Mouse (Mus musculus) heart, embryonic 13.5 days (tissue): ENCODE data around the gene Gpr153. TPM values are rescaled to one million over a fixed set of nuclear protein-coding genes. Genes with fewer than 3 reads are reported as not detected.
"Not testable (repeated sequence)": the region's sequence is repeated elsewhere in the genome, so short reads cannot be mapped to it uniquely, and the experiment has no call there.

Experiments used
- ATAC-seq: fragments of 200-750 bp; cut with Nextera tagmentation; 2 replicates; pipeline ENCODE4 v1.8.0; 2017; ENCODE audit warnings: moderate TSS enrichment; ENCODE audit not compliant: insufficient number of reproducible peaks, low FRiP score, low TSS enrichment; ENCODE audit errors: extremely low read depth
- H3K27ac ChIP-seq: fragments of 300-500 bp; sonication (generic); replicated peaks from 2 replicates; pipeline ENCODE4 v1.5.1; 2015; ENCODE audit warnings: moderate library complexity, mild to moderate bottlenecking, inconsistent platforms
- H3K27me3 ChIP-seq: fragments of 300-500 bp; sonication (generic); replicated peaks from 2 replicates; pipeline ENCODE4 v1.6.1; 2015; ENCODE audit warnings: mild to moderate bottlenecking, inconsistent platforms
- H3K36me3 ChIP-seq: fragments of 300-500 bp; sonication (generic); 2 replicates; pipeline ENCODE4 v1.6.1; 2015; ENCODE audit warnings: mild to moderate bottlenecking, inconsistent platforms
- H3K4me1 ChIP-seq: fragments of 300-500 bp; sonication (generic); 2 replicates; pipeline ENCODE4 v1.6.1; 2015; ENCODE audit warnings: inconsistent platforms
- H3K4me2 ChIP-seq: fragments of 300-500 bp; sonication (generic); 2 replicates; pipeline ENCODE4 v1.6.1; 2015; ENCODE audit warnings: inconsistent platforms, mild to moderate bottlenecking, moderate library complexity
- H3K4me3 ChIP-seq: fragments of 300-500 bp; sonication (generic); 2 replicates; pipeline ENCODE4 v1.5.1; 2015; ENCODE audit warnings: moderate library complexity, mild to moderate bottlenecking, inconsistent platforms
- H3K9ac ChIP-seq: fragments of 300-500 bp; sonication (generic); 2 replicates; pipeline ENCODE4 v1.6.1; 2015; ENCODE audit warnings: inconsistent platforms, mild to moderate bottlenecking, moderate library complexity
- H3K9me3 ChIP-seq: fragments of 300-500 bp; sonication (generic); 2 replicates; pipeline ENCODE4 v1.6.1; 2016; ENCODE audit warnings: inconsistent platforms
- WGBS: fragments of 180-500 bp; shearing (Covaris S2); methylation state at CpG from one replicate; pipeline ENCODE4 v1.1.7; 2015; ENCODE audit warnings: mixed read lengths; 5-methylcytosine and 5-hydroxymethylcytosine counted together
- polyA plus RNA-seq: library from polyadenylated mRNA; unstranded; fragments of >200 nt; fragmentation: Nextera tagmentation; extraction: Ambion mirVana; gene quantifications from 2 replicates; pipeline ENCODE4 v1.2.1, GENCODE M21; 2015

The Gpr153 gene
- 9.2 and 9.6 TPM in 2 replicates for polyA plus RNA-seq

DNA sequence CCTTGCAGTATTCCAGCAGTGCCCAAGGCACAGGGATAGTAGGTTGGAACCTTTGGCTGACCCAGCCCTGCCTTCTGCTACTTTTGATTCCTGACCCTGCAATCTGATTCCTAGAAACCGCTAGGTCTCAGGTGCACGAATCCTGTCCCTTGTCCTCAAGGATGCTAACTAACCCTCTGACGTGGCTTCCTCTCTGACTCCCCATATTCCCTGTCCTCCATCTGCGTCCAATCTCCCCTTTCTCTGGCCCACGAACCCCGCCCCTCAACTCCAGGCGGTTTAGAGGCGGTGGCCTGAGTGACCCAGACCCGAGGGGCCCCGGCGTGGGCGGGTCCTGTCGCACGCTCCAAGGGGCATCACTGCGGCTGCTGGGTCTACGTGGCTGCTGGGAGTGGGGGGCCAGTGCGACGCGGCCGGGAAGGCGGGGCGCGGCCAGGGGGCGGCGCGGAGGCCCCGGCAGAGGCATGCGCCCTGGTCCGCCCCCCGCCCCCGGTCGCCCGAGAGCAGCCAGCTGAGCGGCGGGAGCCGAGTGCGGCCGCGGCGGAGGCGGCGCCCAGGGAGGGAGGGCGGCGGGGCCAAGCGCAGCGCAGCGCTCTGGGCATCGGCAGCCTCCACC is at the start of gene Gpr153:
Gpr153 (plus strand) TSS at position 612 of the 616 bp plus-strand sequence.
- ATAC-seq = peak; percentile 40
- H3K4me3 ChIP-seq = peak within 1 kb of the TSS; percentile 76
- peaks cover 15% of the 10 kb centered on the region for H3K27me3 ChIP-seq
- H3K36me3 ChIP-seq = 0 out of 2 replicates have a peak, but pooled peaks cover 8% of the 10 kb centered on the region
- H3K9ac ChIP-seq = peak within 1 kb of the TSS; percentile 97
- no peaks in the 10 kb centered on the region for H3K9me3 ChIP-seq
- peaks cover 68% of the 10 kb centered on the region for H3K4me1 ChIP-seq
- H3K27ac ChIP-seq = peak within 1 kb of the TSS; percentile 93
- H3K4me2 ChIP-seq = peak within 1 kb of the TSS; percentile 96
- WGBS = 1% methylated on average over 25 of the region's 48 CpGs

DNA sequence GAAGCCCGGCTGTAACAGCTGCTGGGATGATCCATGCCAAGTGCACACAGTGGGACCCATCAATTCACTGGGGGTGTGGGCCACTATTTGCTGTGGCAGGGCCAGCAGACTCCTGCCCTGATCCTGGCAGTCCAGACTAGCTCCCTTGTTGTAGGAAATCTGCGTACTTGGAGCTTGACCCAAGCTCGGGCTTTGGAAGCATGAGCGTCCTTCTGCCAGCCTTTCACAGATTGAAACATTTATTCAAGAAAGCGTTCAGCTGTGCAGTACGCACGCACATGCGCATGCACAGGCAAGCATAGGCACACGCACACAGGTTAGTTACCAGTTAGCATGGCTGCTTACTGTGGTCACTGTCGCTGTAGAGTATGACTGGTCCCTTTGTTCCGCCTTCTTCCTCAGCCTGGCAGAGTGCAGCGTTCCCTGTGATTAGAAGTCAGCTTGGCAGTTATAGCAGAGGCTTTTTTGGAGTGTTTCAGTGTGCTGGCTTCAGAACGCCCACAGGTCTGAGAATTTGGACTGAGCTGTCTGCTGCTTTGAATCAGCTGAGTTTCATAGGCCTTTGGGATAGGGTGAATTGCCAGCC is 47.0 kb upstream of the Gpr153 start:
- Histone ChIP-seq H3K9ac (no peak overlapping the region), H3K27me3 (no peaks in the 10 kb centered on the region), H3K36me3 (peaks cover 62% of the 10 kb centered on the region), H3K4me3 (no peak overlapping the region), H3K9me3 (no peaks in the 10 kb centered on the region), H3K27ac (peak overlapping the region; percentile 67), H3K4me2 (no peak overlapping the region), H3K4me1 (peaks cover 17% of the 10 kb centered on the region)
- ATAC-seq = no peak
- WGBS = 79% methylated on average over 13 of the region's 13 CpGs

DNA sequence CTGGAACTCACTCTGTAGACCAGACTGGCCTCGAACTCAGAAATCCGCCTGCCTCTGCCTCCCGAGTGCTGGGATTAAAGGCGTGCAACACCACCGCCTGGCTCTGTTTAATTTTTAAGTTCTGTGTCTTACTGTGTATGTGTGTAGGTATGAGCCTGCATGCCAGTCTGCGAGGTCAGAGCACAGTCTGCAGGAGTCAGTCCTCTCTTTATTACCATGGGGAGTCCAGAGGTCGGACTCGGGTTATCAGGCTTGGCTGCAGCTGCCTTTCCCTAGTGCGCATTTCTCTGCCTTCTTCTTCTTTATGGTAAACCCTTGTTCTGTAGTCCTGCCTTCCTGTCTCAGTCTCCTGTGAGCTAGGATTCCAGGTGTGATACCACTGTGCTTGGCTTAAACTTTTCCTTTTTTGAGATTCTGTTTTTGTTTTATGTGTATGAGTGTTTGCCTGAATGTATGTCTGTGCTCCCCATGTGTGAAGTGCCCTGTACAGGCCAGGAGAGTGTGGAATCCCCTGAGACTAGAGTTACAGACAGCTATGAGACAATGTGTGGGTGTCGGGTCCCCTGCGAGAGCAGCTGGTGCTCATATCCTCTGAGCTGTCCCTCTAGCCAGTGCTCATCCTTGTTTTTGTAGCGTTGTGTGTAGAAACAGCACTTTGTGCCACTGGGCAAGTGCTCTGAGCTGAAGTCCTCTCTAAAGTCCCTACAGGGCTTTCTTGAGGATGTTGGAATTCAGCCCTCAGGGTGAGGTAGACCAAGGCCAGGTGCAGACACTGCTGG is 46.1 kb upstream of the Gpr153 start:
- ATAC-seq = no peak
- 78% methylated on average over 12 of the region's 12 CpGs for WGBS
- peak overlapping the region; percentile 67 for H3K27ac ChIP-seq
- no peak overlapping the region for H3K4me3 ChIP-seq
- H3K36me3 ChIP-seq = peaks cover 63% of the 10 kb centered on the region
- H3K9me3 ChIP-seq = no peaks in the 10 kb centered on the region
- no peaks in the 10 kb centered on the region for H3K27me3 ChIP-seq
- H3K4me1 ChIP-seq = peaks cover 13% of the 10 kb centered on the region
- no peak overlapping the region for H3K4me2 ChIP-seq
- no peak overlapping the region for H3K9ac ChIP-seq

DNA sequence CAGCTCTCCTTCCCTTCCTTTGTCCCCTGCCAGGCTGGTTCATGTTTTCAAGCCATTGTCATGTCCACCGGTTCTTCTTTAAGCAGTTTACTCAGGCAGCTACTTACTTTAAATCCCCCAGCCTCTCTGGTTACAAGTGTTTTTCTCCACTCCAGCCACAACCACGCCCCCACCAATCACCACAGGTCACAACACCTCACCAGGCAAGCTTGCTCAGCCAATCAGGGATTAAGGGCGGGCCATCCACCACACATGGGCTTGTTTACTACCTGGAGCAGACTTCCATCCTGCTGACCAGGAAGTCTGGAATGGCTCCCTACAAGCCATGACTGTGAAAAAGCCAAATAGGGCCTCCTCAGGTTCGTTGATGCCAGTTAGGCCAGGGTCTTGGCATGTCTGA is 43.7 kb upstream of the Gpr153 start:
- ATAC-seq, H3K4me3 ChIP-seq, H3K27ac ChIP-seq, H3K9me3 ChIP-seq, H3K27me3 ChIP-seq, H3K4me2 ChIP-seq, H3K9ac ChIP-seq: not testable (repeated sequence)
- peaks cover 13% of the 10 kb centered on the region for H3K4me1 ChIP-seq
- 37% methylated on average over 4 of the region's 4 CpGs for WGBS
- H3K36me3 ChIP-seq = peaks cover 49% of the 10 kb centered on the region

DNA sequence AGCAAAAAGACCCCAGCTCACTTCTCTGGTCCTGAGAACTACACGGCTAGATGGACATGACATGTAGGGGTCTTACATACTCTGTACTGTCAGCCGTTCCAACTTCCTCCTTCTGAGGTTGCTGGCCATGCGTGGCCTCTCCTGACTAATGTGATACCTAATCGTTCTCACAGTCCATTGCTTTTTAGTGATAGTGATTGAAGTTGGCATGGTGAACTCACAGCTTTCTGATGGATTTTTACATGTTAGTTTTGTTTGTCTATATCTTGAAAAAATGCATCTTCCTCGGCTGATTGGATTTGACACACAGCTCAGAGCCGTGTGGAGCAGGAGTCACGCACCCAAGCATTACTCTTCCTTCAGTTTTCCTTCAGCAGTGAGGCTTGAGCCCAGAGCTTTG is 42.7 kb upstream of the Gpr153 start:
- H3K9me3 ChIP-seq = no peaks in the 10 kb centered on the region
- no peak overlapping the region for H3K9ac ChIP-seq
- 76% methylated on average over 7 of the region's 7 CpGs for WGBS
- H3K4me1 ChIP-seq = peaks cover 13% of the 10 kb centered on the region
- no peak overlapping the region for H3K4me2 ChIP-seq
- no peak overlapping the region for H3K4me3 ChIP-seq
- no peak for ATAC-seq
- no peaks in the 10 kb centered on the region for H3K27me3 ChIP-seq
- H3K27ac ChIP-seq = no peak overlapping the region
- H3K36me3 ChIP-seq = peaks cover 55% of the 10 kb centered on the region

DNA sequence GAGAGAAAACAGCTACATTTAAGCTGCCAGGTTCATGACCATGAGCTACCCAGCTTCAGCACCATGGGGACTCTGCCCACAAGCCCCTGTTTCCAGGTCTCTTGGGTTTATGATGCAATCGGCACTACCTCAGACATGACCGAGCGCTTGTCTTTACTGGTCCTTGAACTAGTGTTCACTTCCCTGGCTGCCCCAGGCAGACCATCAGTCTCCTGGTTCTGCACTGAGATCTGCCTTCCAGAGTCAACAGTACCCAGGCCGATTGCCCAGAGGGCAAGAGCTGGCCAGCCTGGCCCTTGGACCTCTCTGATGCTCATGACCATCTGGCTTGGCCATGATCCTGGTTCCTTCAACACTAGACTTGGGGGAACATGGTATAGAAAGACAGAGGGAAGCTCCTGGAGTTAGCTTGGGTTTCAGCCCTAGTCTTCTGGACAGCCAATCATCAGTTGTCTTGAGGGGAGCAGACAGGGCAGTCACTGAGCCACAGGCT is 41.6 kb upstream of the Gpr153 start:
- no peak overlapping the region for H3K27ac ChIP-seq
- H3K4me3 ChIP-seq = no peak overlapping the region
- no peak for ATAC-seq
- no peaks in the 10 kb centered on the region for H3K27me3 ChIP-seq
- no peaks in the 10 kb centered on the region for H3K9me3 ChIP-seq
- H3K4me2 ChIP-seq = no peak overlapping the region
- H3K4me1 ChIP-seq = peaks cover 13% of the 10 kb centered on the region
- no peak overlapping the region for H3K9ac ChIP-seq
- peaks cover 64% of the 10 kb centered on the region for H3K36me3 ChIP-seq
- WGBS = 84% methylated on average over 4 of the region's 4 CpGs

DNA sequence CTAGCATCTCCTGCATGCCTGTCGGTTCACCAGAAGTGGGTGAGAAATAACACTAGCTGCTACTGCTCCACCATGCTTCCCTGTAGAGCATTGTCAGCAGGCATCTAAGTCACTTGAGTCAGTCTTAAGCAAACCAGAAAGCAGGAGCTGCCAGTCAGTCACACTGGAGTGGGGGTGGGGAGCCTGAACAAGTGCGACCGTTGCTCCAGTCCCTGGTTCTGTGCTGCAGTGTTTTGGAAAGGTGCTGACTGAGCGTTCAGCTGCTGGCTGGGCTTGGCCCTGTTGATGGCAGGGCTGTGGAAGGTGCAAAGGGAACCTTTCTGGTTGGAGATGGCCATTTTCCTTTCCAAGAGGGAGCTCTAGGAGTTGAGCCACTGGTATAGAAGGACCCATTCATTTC is 34.1 kb upstream of the Gpr153 start:
- H3K4me1 ChIP-seq = peaks cover 52% of the 10 kb centered on the region
- peaks cover 67% of the 10 kb centered on the region for H3K36me3 ChIP-seq
- H3K27me3 ChIP-seq = no peaks in the 10 kb centered on the region
- ATAC-seq = no peak
- WGBS = 39% methylated on average over 4 of the region's 4 CpGs
- no peaks in the 10 kb centered on the region for H3K9me3 ChIP-seq
- no peak overlapping the region for H3K9ac ChIP-seq
- peak overlapping the region; percentile 2; the same call in 1 of the 2 replicates for H3K27ac ChIP-seq
- no peak overlapping the region for H3K4me3 ChIP-seq
- no peak overlapping the region for H3K4me2 ChIP-seq

DNA sequence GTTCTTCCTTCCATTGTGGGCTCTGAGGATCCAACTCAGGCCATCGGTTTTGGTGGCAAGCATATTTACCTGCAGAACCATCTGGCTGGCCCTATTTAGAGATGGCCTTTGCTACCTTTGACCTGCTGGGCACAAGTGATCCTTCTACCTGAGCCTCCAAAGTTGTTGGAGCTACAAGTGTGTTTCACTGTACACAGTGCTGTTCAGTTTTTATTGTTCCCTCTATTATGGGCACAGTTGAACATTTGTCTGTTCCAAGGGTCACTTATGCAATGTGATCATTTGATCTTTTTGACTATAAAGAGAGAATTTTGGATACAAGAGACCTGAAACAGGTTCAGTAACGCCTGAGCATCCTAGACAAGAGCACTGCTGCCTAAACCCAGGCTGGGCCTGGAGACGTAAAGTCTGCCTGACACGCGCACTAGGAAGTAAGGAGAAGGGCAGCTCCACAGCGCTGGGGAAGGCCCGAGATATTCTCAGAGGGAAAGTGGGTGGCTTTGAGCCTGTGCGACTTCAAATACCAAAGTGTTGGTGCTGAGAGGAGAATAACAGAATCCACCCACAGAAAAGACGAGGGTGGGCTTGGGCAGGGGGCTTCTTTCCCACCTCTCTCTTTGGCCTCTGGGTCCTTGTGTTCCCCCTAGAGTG is 30.7 kb upstream of the Gpr153 start:
- no peaks in the 10 kb centered on the region for H3K9me3 ChIP-seq
- peaks cover 38% of the 10 kb centered on the region for H3K36me3 ChIP-seq
- no peak for ATAC-seq
- no peak overlapping the region for H3K27ac ChIP-seq
- H3K4me1 ChIP-seq = peaks cover 83% of the 10 kb centered on the region
- WGBS = 68% methylated on average over 9 of the region's 9 CpGs
- no peaks in the 10 kb centered on the region for H3K27me3 ChIP-seq
- peak overlapping the region; percentile 26; the same call in 1 of the 2 replicates for H3K9ac ChIP-seq
- H3K4me2 ChIP-seq = no peak overlapping the region
- H3K4me3 ChIP-seq = no peak overlapping the region

DNA sequence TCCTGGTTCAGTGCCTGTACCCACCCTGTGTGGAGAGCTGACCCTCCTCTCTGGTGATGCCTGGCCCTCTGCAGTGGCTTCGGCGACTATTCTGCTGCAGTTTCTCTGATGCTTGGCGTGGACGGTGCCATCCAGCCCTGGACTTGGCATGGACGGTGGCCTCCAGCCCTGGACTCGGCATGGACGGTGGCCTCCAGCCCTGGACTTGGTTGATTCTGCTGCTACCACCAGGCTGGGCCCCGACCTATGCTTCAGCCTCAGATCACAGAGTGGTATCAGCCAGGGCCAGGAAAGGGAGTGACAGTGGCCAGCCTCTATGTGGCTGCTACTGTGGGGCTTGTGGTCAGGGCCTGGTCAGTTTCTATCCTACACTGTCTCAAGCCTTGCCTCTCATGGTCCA is 30.1 kb upstream of the Gpr153 start:
- no peak for ATAC-seq
- no peaks in the 10 kb centered on the region for H3K27me3 ChIP-seq
- no peak overlapping the region for H3K4me3 ChIP-seq
- peaks cover 77% of the 10 kb centered on the region for H3K4me1 ChIP-seq
- WGBS = 79% methylated on average over 8 of the region's 8 CpGs
- peak overlapping the region; percentile 92; the same call in 1 of the 2 replicates for H3K27ac ChIP-seq
- H3K9me3 ChIP-seq = no peaks in the 10 kb centered on the region
- no peak overlapping the region for H3K4me2 ChIP-seq
- peaks cover 32% of the 10 kb centered on the region for H3K36me3 ChIP-seq
- peak overlapping the region; percentile 26 for H3K9ac ChIP-seq

DNA sequence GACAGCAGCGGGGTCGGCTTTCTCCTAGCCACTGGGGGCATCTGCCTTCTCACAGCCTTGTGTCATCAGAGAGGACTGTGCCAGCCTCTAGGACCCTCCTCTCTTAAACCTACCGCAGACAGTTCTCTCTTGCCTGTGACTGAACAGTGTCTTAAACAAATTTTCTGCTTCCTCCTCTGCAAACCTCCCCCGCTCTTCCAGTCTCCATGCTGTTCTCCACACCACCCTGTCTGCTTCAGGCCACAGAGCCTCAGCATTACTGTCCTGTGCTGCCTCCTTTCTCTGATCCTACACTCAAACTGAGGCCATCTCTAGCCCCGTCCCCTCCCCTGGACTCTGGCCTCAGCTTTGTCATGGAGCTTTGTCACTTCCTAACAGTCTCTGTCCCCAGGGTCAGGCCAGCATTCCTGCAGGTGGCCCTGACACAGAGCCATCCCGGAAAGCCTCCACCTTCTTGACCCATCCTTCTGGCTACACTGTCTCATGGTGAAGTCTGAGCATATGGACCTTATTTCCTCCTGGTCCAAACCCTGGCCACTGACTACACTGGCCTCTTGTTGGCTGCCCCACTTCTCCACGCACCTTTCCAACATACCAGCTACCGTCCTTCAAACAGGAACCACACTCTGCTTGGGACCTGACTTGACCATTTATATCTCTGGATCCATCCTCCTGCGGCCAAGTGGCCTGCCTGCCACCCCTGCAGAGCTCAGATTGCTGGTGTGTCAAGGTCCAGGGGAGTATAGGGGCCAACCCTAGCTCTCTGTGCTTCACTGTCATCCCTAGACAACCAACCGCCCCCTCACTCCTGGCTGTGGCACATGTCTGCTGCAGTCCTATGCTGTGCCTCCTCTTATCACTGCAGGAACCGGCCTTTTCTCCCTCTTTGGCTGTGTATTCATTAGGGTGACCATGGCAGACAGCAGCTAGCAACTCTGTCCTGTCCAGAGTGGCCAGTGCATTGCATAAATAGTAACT is 29.2 kb upstream of the Gpr153 start:
- Histone ChIP-seq H3K4me3 (no peak overlapping the region), H3K9me3 (no peaks in the 10 kb centered on the region), H3K27me3 (no peaks in the 10 kb centered on the region), H3K27ac (peak overlapping the region; percentile 92), H3K9ac (peak overlapping the region; percentile 57), H3K36me3 (peaks cover 25% of the 10 kb centered on the region), H3K4me2 (no peak overlapping the region), H3K4me1 (peaks cover 68% of the 10 kb centered on the region)
- 61% methylated on average over 11 of the region's 11 CpGs for WGBS
- no peak for ATAC-seq
